Mouse (Mus musculus) C2C12 (cell line): ENCODE measurements around the gene Dars. TPM values are rescaled to one million over a fixed set of nuclear protein-coding genes. Genes with fewer than 3 reads are reported as not detected.

ENCODE experiments used
- H3K27me3 ChIP-seq: one replicate; pipeline ENCODE4 v1.6.1; 2011; ENCODE audit not compliant: control insufficient read depth, insufficient read depth, insufficient read length
- H3K36me3 ChIP-seq: one replicate; pipeline ENCODE4 v1.6.1; 2011; ENCODE audit not compliant: control insufficient read depth, insufficient read depth
- H3K4me3 ChIP-seq: one replicate; pipeline ENCODE4 v1.5.1; 2011; ENCODE audit warnings: mild to moderate bottlenecking, control low read depth; ENCODE audit not compliant: poor library complexity, insufficient read depth, severe bottlenecking
- H3K79me2 ChIP-seq: one replicate; pipeline ENCODE4 v1.6.1; 2011; ENCODE audit not compliant: control insufficient read depth, insufficient read depth
- H3K79me3 ChIP-seq: one replicate; pipeline ENCODE4 v1.6.1; 2011; ENCODE audit warnings: low read depth, control low read depth
- H3ac ChIP-seq: one replicate; pipeline ENCODE3; 2011; ENCODE audit warnings: low read depth; ENCODE audit not compliant: control insufficient read depth, insufficient read length
- CEBPB ChIP-seq: IDR thresholded peaks from one replicate; pipeline ENCODE4 v1.6.1; 2011; ENCODE audit warnings: low read depth, mild to moderate bottlenecking, control low read depth, moderate library complexity
- CTCF ChIP-seq: IDR thresholded peaks from one replicate; pipeline ENCODE4 v1.5.1; 2011; ENCODE audit not compliant: control insufficient read depth, insufficient read depth, insufficient read length
- FOSL1 ChIP-seq: IDR thresholded peaks from one replicate; pipeline ENCODE4 v1.8.0; 2011; ENCODE audit warnings: mild to moderate bottlenecking, low read length; ENCODE audit not compliant: poor library complexity, insufficient read depth, severe bottlenecking
- MAX ChIP-seq: IDR thresholded peaks from one replicate; pipeline ENCODE4 v1.6.1; 2011; ENCODE audit warnings: mild to moderate bottlenecking, control low read depth
- MYOD1 ChIP-seq: IDR thresholded peaks from one replicate; pipeline ENCODE4 v1.6.1; 2011; ENCODE audit warnings: low read depth; ENCODE audit not compliant: control insufficient read depth, insufficient read length
- MYOG ChIP-seq: IDR thresholded peaks from one replicate; pipeline ENCODE4 v1.6.1; 2011; ENCODE audit not compliant: control insufficient read depth, insufficient read length; ENCODE audit errors: extremely low read depth
- USF1 ChIP-seq: IDR thresholded peaks from one replicate; pipeline ENCODE4 v1.6.1; 2011; ENCODE audit warnings: low read depth, mild to moderate bottlenecking, control low read depth, moderate library complexity
- polyA plus RNA-seq: library from polyadenylated mRNA; unstranded; fragments of >200 nt; fragmentation: generic; extraction: Trizol; gene quantifications from one replicate; pipeline ENCODE4 v1.2.1, GENCODE M21; 2012; ENCODE audit warnings: missing spikeins

Dars gene
- polyA plus RNA-seq, 1 experiment, result 52.3 TPM

DNA sequence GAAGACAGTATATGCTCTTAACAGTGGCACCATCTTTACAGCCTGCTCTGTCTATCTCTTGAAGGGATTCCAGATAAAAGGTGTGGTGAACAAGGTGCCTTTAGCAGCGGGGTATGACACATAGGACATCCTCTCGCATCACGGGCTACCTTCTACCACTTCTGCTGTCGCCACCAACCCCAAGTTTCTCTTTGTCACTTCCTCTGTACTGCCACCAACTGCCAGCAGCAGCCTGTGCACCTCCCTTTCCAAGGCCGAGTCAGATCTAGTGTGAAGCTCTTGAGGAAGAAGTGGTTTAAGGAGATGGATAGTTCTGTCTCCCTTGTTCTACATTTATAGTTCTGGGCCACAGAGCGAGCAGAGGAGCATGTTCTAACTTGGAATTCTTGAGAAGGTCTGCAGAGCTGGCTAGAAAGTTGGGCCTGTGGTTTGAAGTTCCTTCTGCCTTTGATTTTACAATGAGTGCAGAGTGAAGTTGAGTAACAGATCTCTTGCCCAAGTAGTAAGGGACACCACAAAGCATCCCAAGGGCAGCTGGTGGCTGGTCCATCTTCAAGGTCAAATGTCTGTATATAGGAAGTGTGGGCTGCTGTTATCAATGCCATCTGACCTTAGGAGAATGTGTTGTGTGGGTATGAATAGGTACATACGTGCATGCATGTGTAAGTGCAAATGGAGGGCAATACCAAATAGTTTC lies 30.2 kb upstream of the Dars start:
- Histone ChIP-seq H3ac (no peak overlapping the region), H3K4me3 (no peak overlapping the region), H3K79me2 (no peaks in the 10 kb centered on the region), H3K79me3 (no peaks in the 10 kb centered on the region), H3K36me3 (no peaks in the 10 kb centered on the region), H3K27me3 (no peaks in the 10 kb centered on the region)
- TF ChIP-seq USF1 (no peak), MYOG (no peak), MAX (no peak), CTCF (no peak), CEBPB (no peak), FOSL1 (no peak), MYOD1 (no peak)

GRCm38 (mm10) chr1:128443890-128444839 lies 27.0 kb upstream of the Dars start:
- no peaks in the 10 kb centered on the region for H3K27me3 ChIP-seq
- no peaks in the 10 kb centered on the region for H3K79me2 ChIP-seq
- no peaks in the 10 kb centered on the region for H3K36me3 ChIP-seq
- no peak overlapping the region for H3K4me3 ChIP-seq
- TF ChIP-seq MAX, result peak; percentile 12
- TF ChIP-seq CEBPB, result no peak
- peak; percentile 100 for TF ChIP-seq MYOD1
- H3K79me3 ChIP-seq, result no peaks in the 10 kb centered on the region
- H3ac ChIP-seq, result no peak overlapping the region

GRCm38 (mm10) chr1:128441129-128441473 lies 23.9 kb upstream of the Dars start:
- no peak overlapping the region for H3ac ChIP-seq
- H3K79me3 ChIP-seq, result no peaks in the 10 kb centered on the region
- no peak overlapping the region for H3K4me3 ChIP-seq
- H3K36me3 ChIP-seq, result no peaks in the 10 kb centered on the region
- H3K79me2 ChIP-seq, result no peaks in the 10 kb centered on the region
- H3K27me3 ChIP-seq, result no peaks in the 10 kb centered on the region
- TF ChIP-seq MYOG, result no peak
- TF ChIP-seq MYOD1, result no peak
- TF ChIP-seq USF1, result no peak
- TF ChIP-seq CEBPB, result no peak
- TF ChIP-seq MAX, result no peak
- no peak for TF ChIP-seq CTCF
- no peak for TF ChIP-seq FOSL1

DNA sequence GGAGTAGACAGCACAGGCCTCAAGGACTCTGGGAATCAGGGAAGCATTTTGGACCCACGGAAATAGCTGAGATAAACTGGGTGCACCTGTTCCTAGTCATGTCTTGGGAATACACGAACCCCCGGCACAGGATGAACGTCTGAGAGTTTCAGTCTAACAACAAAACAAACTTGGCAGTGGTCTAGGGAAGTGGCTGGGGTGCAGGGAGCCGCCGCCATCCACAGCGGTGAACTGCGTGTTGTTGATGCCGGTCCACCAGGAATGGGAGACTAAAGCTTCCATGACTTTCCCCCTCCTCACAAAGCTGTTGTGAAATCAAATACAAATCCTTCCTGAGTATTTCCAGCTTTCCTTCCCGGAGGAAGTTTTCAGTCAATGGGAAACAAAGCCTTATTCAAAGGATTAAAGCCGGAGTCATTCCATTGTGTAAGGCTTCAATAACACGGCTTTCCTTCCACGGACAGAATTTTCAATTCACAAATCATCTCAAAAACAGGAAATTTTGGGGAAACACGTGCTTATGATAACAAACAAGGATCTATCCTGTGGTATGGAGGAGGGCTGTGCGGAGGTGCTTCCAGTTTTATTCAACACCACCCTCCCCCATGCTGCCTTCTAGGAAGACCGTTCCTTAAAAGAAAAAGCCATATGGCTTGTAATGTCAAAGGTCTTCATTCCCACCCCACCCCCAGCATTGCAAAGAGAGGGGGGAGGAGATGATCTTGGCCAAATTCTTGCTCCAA lies 23.4 kb upstream of the Dars start:
- H3K79me3 ChIP-seq, result no peaks in the 10 kb centered on the region
- H3ac ChIP-seq, result no peak overlapping the region
- H3K36me3 ChIP-seq, result no peaks in the 10 kb centered on the region
- H3K79me2 ChIP-seq, result no peaks in the 10 kb centered on the region
- H3K27me3 ChIP-seq, result no peaks in the 10 kb centered on the region
- H3K4me3 ChIP-seq, result no peak overlapping the region
- TF ChIP-seq MYOD1 (no peak), MYOG (no peak), MAX (no peak), FOSL1 (no peak), USF1 (no peak), CTCF (no peak), CEBPB (no peak)

- H3K27me3 ChIP-seq, result no peaks in the 10 kb centered on the region
- no peaks in the 10 kb centered on the region for H3K79me3 ChIP-seq
- no peak overlapping the region for H3ac ChIP-seq
- no peaks in the 10 kb centered on the region for H3K79me2 ChIP-seq
- no peaks in the 10 kb centered on the region for H3K36me3 ChIP-seq
- H3K4me3 ChIP-seq, result no peak overlapping the region
- TF ChIP-seq MAX (no peak), MYOG (no peak), USF1 (no peak), MYOD1 (no peak), CTCF (no peak), CEBPB (no peak), FOSL1 (no peak)
Measured at GRCm38 (mm10) chr1:128439618-128440017, 22.4 kb upstream of the Dars start.
